Mouse (Mus musculus) neutrophil, adult 83 days (primary cell): ENCODE measurements around the gene Gm2a. TPM values are rescaled to one million over a fixed set of nuclear protein-coding genes. Genes with fewer than 3 reads are reported as not detected.

ENCODE experiments used
- total RNA-seq, 2 experiments: library from RNA; stranded (reverse); gene quantifications; one replicate each; pipeline ENCODE4 v1.2.4; 2023

Gm2a gene
- total RNA-seq: 100 to 1,000 TPM; 107 to 126 TPM

GRCm38 (mm10) chr11:55097463-55098188 lies at the start of gene Gm2a:
TSS of gene Gm2a (plus strand) at chr11:55098115.

GRCm38 (mm10) chr11:55077331-55078231 lies 20.3 kb upstream of the Gm2a start, which contains the start of gene Ccdc69:
TSS of gene Ccdc69 (minus strand) at chr11:55078131.

GRCm38 (mm10) chr11:55151608-55152007 lies 53.7 kb downstream of the Gm2a start, which contains the start of gene Slc36a3:
TSS of gene Slc36a3 (minus strand) at chr11:55151708.

Other genes with a start within 250 kb of the Gm2a start
- gene Lyrm7, start 237.2 kb upstream of the Gm2a start, total RNA-seq: 1 to 10 TPM; 2.0 to 3.0 TPM
- 100 to 1,000 TPM; 121 to 125 TPM for gene Hint1, start 231.7 kb upstream of the Gm2a start, total RNA-seq
- 10 to 100 TPM in 1 of 2 experiments, 1 to 10 TPM in 1; 9.9 to 10.5 TPM for gene Gpx3, start 195.7 kb upstream of the Gm2a start, total RNA-seq
- 10 to 100 TPM; 59.5 to 60.0 TPM for gene Tnip1, start 135.2 kb upstream of the Gm2a start, total RNA-seq
- gene Anxa6, start 64.7 kb upstream of the Gm2a start, total RNA-seq: 100 to 1,000 TPM in 1 of 2 experiments, 10 to 100 TPM in 1; 86.3 to 109 TPM
- gene Ccdc69, start 20.0 kb upstream of the Gm2a start, total RNA-seq: 1 to 10 TPM; 8.7 TPM
- gene Slc36a3, start 53.6 kb downstream of the Gm2a start, total RNA-seq: under 1 TPM; 0.26 to 0.38 TPM
- gene Slc36a2, start 87.0 kb downstream of the Gm2a start, total RNA-seq: 1 to 10 TPM; 2.1 to 4.1 TPM
- 10 to 100 TPM; 33.1 to 36.1 TPM for gene Slc36a1, start 106.2 kb downstream of the Gm2a start, total RNA-seq
- under 1 TPM; 0.42 to 0.49 TPM for gene Fat2, start 238.4 kb downstream of the Gm2a start, total RNA-seq